Mouse (Mus musculus) embryonic facial prominence, embryonic 11.5 days (tissue): ENCODE data around the gene Gm867. TPM values are rescaled to one million over a fixed set of nuclear protein-coding genes. Genes with fewer than 3 reads are reported as not detected.

ENCODE experiments used
- ATAC-seq: fragments of 200-750 bp; cut with Nextera tagmentation; replicated peaks from 2 replicates; pipeline ENCODE4 v1.8.0; 2017; ENCODE audit warnings: low read depth; ENCODE audit not compliant: insufficient number of reproducible peaks, low FRiP score, low TSS enrichment
- DNase-seq: peaks from one replicate; pipeline ENCODE4 v3.0.0-alpha.2; 2015; ENCODE audit warnings: low spot score
- H3K27ac ChIP-seq: fragments of 300-500 bp; sonication (generic); replicated peaks from 2 replicates; pipeline ENCODE4 v1.5.1; 2014; ENCODE audit warnings: mild to moderate bottlenecking, low read depth, low read length, control low read depth
- H3K27me3 ChIP-seq: fragments of 300-500 bp; sonication (generic); 2 replicates; pipeline ENCODE4 v1.6.1; 2014; ENCODE audit warnings: mild to moderate bottlenecking, low read length, moderate library complexity, mixed read lengths; ENCODE audit not compliant: control insufficient read depth, insufficient read depth
- H3K36me3 ChIP-seq: fragments of 300-500 bp; sonication (generic); replicated peaks from 2 replicates; pipeline ENCODE4 v1.6.1; 2014; ENCODE audit warnings: low read depth, mild to moderate bottlenecking, low read length, moderate library complexity, mixed read lengths; ENCODE audit not compliant: control insufficient read depth, insufficient read depth
- H3K4me1 ChIP-seq: fragments of 300-500 bp; sonication (generic); 2 replicates; pipeline ENCODE4 v1.6.1; 2014; ENCODE audit warnings: low read length, mixed read lengths; ENCODE audit not compliant: control insufficient read depth, insufficient read depth
- H3K4me2 ChIP-seq: fragments of 300-500 bp; sonication (generic); 2 replicates; pipeline ENCODE4 v1.6.1; 2014; ENCODE audit warnings: low read depth, mild to moderate bottlenecking, control low read depth, low read length, moderate library complexity
- H3K4me3 ChIP-seq: fragments of 300-500 bp; sonication (generic); 2 replicates; pipeline ENCODE4 v1.5.1; 2014; ENCODE audit warnings: low read depth, low read length, control low read depth
- H3K9ac ChIP-seq: fragments of 300-500 bp; sonication (generic); replicated peaks from 2 replicates; pipeline ENCODE4 v1.6.1; 2014; ENCODE audit warnings: mild to moderate bottlenecking, control low read depth, low read length
- H3K9me3 ChIP-seq: fragments of 300-500 bp; sonication (generic); replicated peaks from 2 replicates; pipeline ENCODE4 v1.6.1; 2016; ENCODE audit warnings: mild to moderate bottlenecking, low read length, inconsistent platforms, mixed read lengths; ENCODE audit not compliant: control insufficient read depth
- WGBS: fragments of 180-500 bp; shearing (Covaris S2); extraction: QIAGEN DNeasy Blood & Tissue Kit; methylation state at CpG from one replicate; pipeline ENCODE4 v1.1.7; 2014; 5-methylcytosine and 5-hydroxymethylcytosine counted together
- polyA plus RNA-seq: library from polyadenylated mRNA; unstranded; fragments of >200 nt; fragmentation: Nextera tagmentation; extraction: Ambion mirVana; gene quantifications from 2 replicates; pipeline ENCODE4 v1.2.1, GENCODE M21; 2014

The Gm867 gene
- polyA plus RNA-seq, 1 experiment from 2014 or later = 0.62 TPM

- Histone ChIP-seq H3K4me1 (peaks cover 8% of the 10 kb centered on the region), H3K27me3 (peaks cover 16% of the 10 kb centered on the region), H3K4me3 (peak overlapping the region; percentile 64), H3K9ac (peak overlapping the region; percentile 93), H3K27ac (0 out of 2 replicates have a peak overlapping the region, but pooled peaks have one; percentile 49), H3K9me3 (no peaks in the 10 kb centered on the region), H3K36me3 (no peaks in the 10 kb centered on the region), H3K4me2 (peak overlapping the region; percentile 96)
- peak; percentile 80 for ATAC-seq
- peak; percentile 80 for DNase-seq
- 1% methylated on average over 30 of the region's 44 CpGs for WGBS
Measured at GRCm38 (mm10) chr10:75932081-75932678, 8.3 kb downstream of the Gm867 start.

GRCm38 (mm10) chr10:75931311-75931710, 9.2 kb downstream of the Gm867 start:
- peak overlapping the region; percentile 64 for H3K4me3 ChIP-seq
- no peak for ATAC-seq
- peaks cover 10% of the 10 kb centered on the region for H3K27me3 ChIP-seq
- H3K9me3 ChIP-seq = no peaks in the 10 kb centered on the region
- no peak for DNase-seq
- peaks cover 8% of the 10 kb centered on the region for H3K4me1 ChIP-seq
- 14% methylated on average over 7 of the region's 7 CpGs for WGBS
- peak overlapping the region; percentile 93 for H3K9ac ChIP-seq
- peak overlapping the region; percentile 96 for H3K4me2 ChIP-seq
- H3K27ac ChIP-seq = no peak overlapping the region
- no peaks in the 10 kb centered on the region for H3K36me3 ChIP-seq

- no peaks in the 10 kb centered on the region for H3K9me3 ChIP-seq
- H3K27ac ChIP-seq = no peak overlapping the region
- ATAC-seq (no peak), DNase-seq (no peak)
- no peak overlapping the region for H3K4me3 ChIP-seq
- H3K4me2 ChIP-seq = peak overlapping the region; percentile 8; the same call in 1 of the 2 replicates
- H3K27me3 ChIP-seq = peaks cover 2% of the 10 kb centered on the region
- H3K4me1 ChIP-seq = peaks cover 8% of the 10 kb centered on the region
- no peaks in the 10 kb centered on the region for H3K36me3 ChIP-seq
- no peak overlapping the region for H3K9ac ChIP-seq
- 23% methylated on average over 6 of the region's 6 CpGs for WGBS
Measured at GRCm38 (mm10) chr10:75930304-75930703, 10.2 kb downstream of the Gm867 start.

GRCm38 (mm10) chr10:75926396-75926795, 14.1 kb downstream of the Gm867 start:
- Histone ChIP-seq H3K27me3 (peaks cover 1% of the 10 kb centered on the region), H3K4me2 (no peak overlapping the region), H3K36me3 (no peaks in the 10 kb centered on the region), H3K9ac (no peak overlapping the region), H3K4me3 (no peak overlapping the region), H3K9me3 (no peaks in the 10 kb centered on the region), H3K27ac (no peak overlapping the region), H3K4me1 (peaks cover 4% of the 10 kb centered on the region)
- no peak for DNase-seq
- ATAC-seq = no peak
- WGBS = 75% methylated on average over 13 of the region's 13 CpGs

GRCm38 (mm10) chr10:75924324-75924723, 16.1 kb downstream of the Gm867 start:
- no peaks in the 10 kb centered on the region for H3K27me3 ChIP-seq
- no peak overlapping the region for H3K4me3 ChIP-seq
- H3K27ac ChIP-seq = no peak overlapping the region
- no peaks in the 10 kb centered on the region for H3K36me3 ChIP-seq
- H3K9ac ChIP-seq = no peak overlapping the region
- 71% methylated on average over 2 of the region's 2 CpGs for WGBS
- ATAC-seq (no peak), DNase-seq (no peak)
- H3K4me1 ChIP-seq = no peaks in the 10 kb centered on the region
- no peaks in the 10 kb centered on the region for H3K9me3 ChIP-seq
- H3K4me2 ChIP-seq = no peak overlapping the region

GRCm38 (mm10) chr10:75921726-75922560, 18.5 kb downstream of the Gm867 start:
- H3K27me3 ChIP-seq = no peaks in the 10 kb centered on the region
- H3K4me3 ChIP-seq = peak overlapping the region; percentile 95
- H3K9ac ChIP-seq = peak overlapping the region; percentile 98
- H3K4me2 ChIP-seq = peak overlapping the region; percentile 75
- ATAC-seq = peak; percentile 31
- H3K9me3 ChIP-seq = no peaks in the 10 kb centered on the region
- no peaks in the 10 kb centered on the region for H3K36me3 ChIP-seq
- H3K27ac ChIP-seq = peak overlapping the region; percentile 95; the same call in 1 of the 2 replicates
- 6% methylated on average over 22 of the region's 22 CpGs for WGBS
- H3K4me1 ChIP-seq = no peaks in the 10 kb centered on the region
- DNase-seq = no peak

GRCm38 (mm10) chr10:75921026-75921725, 19.3 kb downstream of the Gm867 start, which contains the start of gene Smarcb1:
Gene Smarcb1, minus strand, starts transcription at chr10:75921617.
- Histone ChIP-seq H3K9ac (peak within 1 kb of the TSS; percentile 98), H3K27ac (peak within 1 kb of the TSS; percentile 95), H3K4me1 (no peaks in the 10 kb centered on the region), H3K27me3 (no peaks in the 10 kb centered on the region), H3K36me3 (no peaks in the 10 kb centered on the region), H3K9me3 (no peaks in the 10 kb centered on the region), H3K4me2 (peak within 1 kb of the TSS; percentile 75), H3K4me3 (peak within 1 kb of the TSS; percentile 95)
- peak; percentile 98 for DNase-seq
- WGBS = under 1% methylated on average over 75 of the region's 76 CpGs
- ATAC-seq = peak; percentile 80
